In genomic region chr8:9535730-9536372, GRCm38 (mm10) we compare ENCODE assay signal across 18 mouse cellular contexts.
"Had no signal": no experiment of that assay in that cellular context is flagged by ENCODE, and none has a peak within 500 bp of the region (broad histone marks: within the 10 kb centered on the region; RNA-seq: fewer than 3 reads in every experiment).

No protein-coding gene starts in this region.

- H3K9ac ChIP-seq: liver, embryonic 13.5 days; liver, postnatal 0 days; lung, embryonic 15.5 days; midbrain, embryonic 12.5 days; neural tube, embryonic 15.5 days had no signal

- ATAC-seq: liver, postnatal 0 days had no signal

- H3K4me2 ChIP-seq: liver, embryonic 13.5 days; lung, embryonic 15.5 days; midbrain, embryonic 12.5 days; neural tube, embryonic 15.5 days had no signal

- H3K27ac ChIP-seq: kidney, postnatal 0 days; liver, embryonic 13.5 days; lung, embryonic 15.5 days; macrophage; midbrain, embryonic 12.5 days; neural tube, embryonic 15.5 days; stomach, postnatal 0 days had no signal

- H3K36me3 ChIP-seq: liver, embryonic 13.5 days; lung, embryonic 15.5 days; midbrain, embryonic 12.5 days; neural tube, embryonic 15.5 days had no signal

- DNase-seq: kidney, adult 9 months; kidney, postnatal 36 days; layer of hippocampus, adult 9-11 months; liver; liver, embryonic 13.5 days; liver, postnatal 0 days; lung, postnatal 14 days; right cerebral cortex, adult 18-20 months; right cerebral cortex, postnatal 25 days; thymus, postnatal 4 days had no signal

- H3K27me3 ChIP-seq: liver, embryonic 13.5 days; lung, embryonic 15.5 days; megakaryocyte, embryonic 14.5 days; midbrain, embryonic 12.5 days; neural tube, embryonic 15.5 days had no signal

- H3K4me1 ChIP-seq: liver, embryonic 13.5 days; lung, embryonic 15.5 days; megakaryocyte, embryonic 14.5 days; midbrain, embryonic 12.5 days; neural tube, embryonic 15.5 days had no signal

- H3K4me3 ChIP-seq: liver, embryonic 13.5 days; lung, embryonic 15.5 days; megakaryocyte, embryonic 14.5 days; midbrain, embryonic 12.5 days; myocyte; neural tube, embryonic 15.5 days had no signal

- H3K9me3 ChIP-seq: lung, embryonic 15.5 days; megakaryocyte, embryonic 14.5 days; midbrain, embryonic 12.5 days; neural tube, embryonic 15.5 days had no signal
